Mouse (Mus musculus): ENCODE results near the gene Ptchd3. TPM values are rescaled to one million over a fixed set of nuclear protein-coding genes. Genes with fewer than 3 reads are reported as not detected.

Ptchd3 gene
- not detected in 2 replicates for polyA plus RNA-seq (2014; fragmentation: Nextera tagmentation; extraction: Ambion mirVana)

DNA sequence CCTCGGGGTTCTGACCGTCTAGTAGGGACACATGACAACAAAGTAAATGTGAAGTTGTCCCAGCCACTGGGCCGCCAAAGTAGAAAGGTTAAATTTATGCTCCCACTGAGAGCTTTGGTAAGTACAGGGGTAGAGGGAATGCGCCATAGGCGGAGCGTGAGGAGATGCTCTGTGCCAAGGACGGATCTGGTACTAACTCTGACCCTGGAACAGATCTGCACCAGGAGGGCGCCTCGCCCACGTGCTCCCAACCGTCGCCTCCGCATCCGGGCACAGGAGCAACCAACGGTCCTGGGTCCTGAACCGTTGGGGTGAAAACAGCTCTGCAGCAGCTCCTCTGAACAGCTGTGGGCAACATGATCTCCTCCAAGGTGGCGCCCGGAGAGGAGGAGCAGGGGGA lies at the start of gene Ptchd3:
Ptchd3 (plus strand) TSS at position 301 of the 400 bp plus-strand sequence.
- Histone ChIP-seq H3K4me2 (no peak within 1 kb of the TSS), H3K9ac (ENCODE audit: low read depth, low read length) (no peak within 1 kb of the TSS), H3K4me3 (ENCODE audit: low read depth, low read length) (no peak within 1 kb of the TSS), H3K27ac (ENCODE audit: low read depth, low read length) (no peak within 1 kb of the TSS), H3K9me3 (ENCODE audit: control insufficient read depth, low read length) (no peaks in the 10 kb centered on the region), H3K36me3 (ENCODE audit: control insufficient read depth, insufficient read depth, low read length) (no peaks in the 10 kb centered on the region), H3K27me3 (replicated peaks; ENCODE audit: control insufficient read depth, insufficient read depth, low read length) (peaks cover 14% of the 10 kb centered on the region), H3K4me1 (replicated peaks; ENCODE audit: control insufficient read depth, insufficient read depth, low read length) (no peaks in the 10 kb centered on the region)
- WGBS = 51% methylated on average over 18 of the region's 18 CpGs
- ATAC-seq (replicated peaks; ENCODE audit: low FRiP score) = no peak
- DNase-seq (ENCODE audit: low spot score) = no peak

- Histone ChIP-seq H3K9me3 (ENCODE audit: control insufficient read depth, low read length) (no peaks in the 10 kb centered on the region), H3K27ac (ENCODE audit: low read depth, low read length) (no peak overlapping the region), H3K4me1 (replicated peaks; ENCODE audit: control insufficient read depth, insufficient read depth, low read length) (no peaks in the 10 kb centered on the region), H3K9ac (ENCODE audit: low read depth, low read length) (no peak overlapping the region), H3K4me3 (ENCODE audit: low read depth, low read length) (no peak overlapping the region), H3K36me3 (ENCODE audit: control insufficient read depth, insufficient read depth, low read length) (no peaks in the 10 kb centered on the region), H3K4me2 (no peak overlapping the region), H3K27me3 (replicated peaks; ENCODE audit: control insufficient read depth, insufficient read depth, low read length) (no peaks in the 10 kb centered on the region)
- WGBS = 69% methylated on average over 1 of the region's 1 CpGs
- ATAC-seq (replicated peaks; ENCODE audit: low FRiP score) (no peak), DNase-seq (ENCODE audit: low spot score) (no peak)
These were observed 48.2 kb upstream of the Ptchd3 start for GRCm38 (mm10) chr11:121781831-121782230.

DNA sequence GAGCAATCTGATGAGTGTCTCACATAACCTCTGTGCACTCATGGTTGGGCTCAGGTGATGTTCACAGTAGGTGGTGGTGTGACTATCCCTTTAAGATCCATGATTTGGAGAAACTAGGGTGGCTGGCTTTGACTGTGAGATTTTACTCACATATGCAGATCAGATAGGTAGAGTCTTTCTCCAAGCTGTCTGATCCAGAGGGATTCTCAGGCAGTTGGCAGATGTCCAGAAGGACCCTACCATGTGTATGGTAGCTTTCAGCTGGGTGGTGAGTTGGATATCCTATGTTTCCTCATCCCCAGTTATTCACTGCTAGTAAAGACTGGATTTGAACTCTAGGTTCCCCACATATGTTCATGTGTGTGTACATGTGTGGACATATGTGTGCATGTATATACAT lies 42.6 kb upstream of the Ptchd3 start:
- H3K4me3 ChIP-seq (ENCODE audit: low read depth, low read length) = no peak overlapping the region
- H3K4me1 ChIP-seq (replicated peaks; ENCODE audit: control insufficient read depth, insufficient read depth, low read length) = no peaks in the 10 kb centered on the region
- H3K4me2 ChIP-seq = no peak overlapping the region
- no peak for ATAC-seq (replicated peaks; ENCODE audit: low FRiP score)
- H3K9me3 ChIP-seq (ENCODE audit: control insufficient read depth, low read length) = no peaks in the 10 kb centered on the region
- H3K27ac ChIP-seq (ENCODE audit: low read depth, low read length) = no peak overlapping the region
- H3K36me3 ChIP-seq (ENCODE audit: control insufficient read depth, insufficient read depth, low read length) = no peaks in the 10 kb centered on the region
- no peaks in the 10 kb centered on the region; the same call in 1 of the 2 replicates for H3K27me3 ChIP-seq (replicated peaks; ENCODE audit: control insufficient read depth, insufficient read depth, low read length)
- no peak for DNase-seq (ENCODE audit: low spot score)
- no peak overlapping the region for H3K9ac ChIP-seq (ENCODE audit: low read depth, low read length)

DNA sequence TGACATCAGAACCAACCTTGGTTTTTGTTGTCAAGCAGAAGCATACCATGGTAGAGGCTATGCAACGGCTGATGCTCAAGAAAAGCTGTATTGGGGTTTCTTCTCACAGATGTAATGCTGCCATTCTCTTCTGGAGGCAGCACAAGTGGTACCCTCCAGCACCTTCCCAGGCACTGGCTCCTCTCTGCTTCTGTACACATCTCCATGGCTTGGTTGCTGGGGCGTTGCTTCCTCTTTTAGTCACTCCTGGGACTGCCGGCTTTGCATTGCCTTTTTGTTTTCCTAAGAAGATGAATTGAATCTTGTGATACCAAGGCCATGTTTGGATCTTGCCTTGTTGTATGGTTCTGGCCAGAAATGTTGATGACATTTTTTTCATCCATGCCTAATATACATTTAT lies 40.5 kb upstream of the Ptchd3 start:
- H3K4me2 ChIP-seq = no peak overlapping the region
- H3K9me3 ChIP-seq (ENCODE audit: control insufficient read depth, low read length) = no peaks in the 10 kb centered on the region
- no peak overlapping the region for H3K27ac ChIP-seq (ENCODE audit: low read depth, low read length)
- H3K9ac ChIP-seq (ENCODE audit: low read depth, low read length) = no peak overlapping the region
- no peak overlapping the region for H3K4me3 ChIP-seq (ENCODE audit: low read depth, low read length)
- no peaks in the 10 kb centered on the region for H3K36me3 ChIP-seq (ENCODE audit: control insufficient read depth, insufficient read depth, low read length)
- DNase-seq (ENCODE audit: low spot score) (no peak), ATAC-seq (replicated peaks; ENCODE audit: low FRiP score) (no peak)
- no peaks in the 10 kb centered on the region for H3K4me1 ChIP-seq (replicated peaks; ENCODE audit: control insufficient read depth, insufficient read depth, low read length)
- WGBS = 68% methylated on average over 3 of the region's 3 CpGs
- H3K27me3 ChIP-seq (replicated peaks; ENCODE audit: control insufficient read depth, insufficient read depth, low read length) = no peaks in the 10 kb centered on the region; the same call in 1 of the 2 replicates

GRCm38 (mm10) chr11:121790671-121791094 lies 39.4 kb upstream of the Ptchd3 start:
- Histone ChIP-seq H3K27ac (ENCODE audit: low read depth, low read length) (no peak overlapping the region), H3K4me3 (ENCODE audit: low read depth, low read length) (no peak overlapping the region), H3K4me1 (replicated peaks; ENCODE audit: control insufficient read depth, insufficient read depth, low read length) (no peaks in the 10 kb centered on the region), H3K36me3 (ENCODE audit: control insufficient read depth, insufficient read depth, low read length) (no peaks in the 10 kb centered on the region), H3K27me3 (replicated peaks; ENCODE audit: control insufficient read depth, insufficient read depth, low read length) (no peaks in the 10 kb centered on the region; the same call in 1 of the 2 replicates), H3K9me3 (ENCODE audit: control insufficient read depth, low read length) (no peaks in the 10 kb centered on the region), H3K9ac (ENCODE audit: low read depth, low read length) (no peak overlapping the region), H3K4me2 (no peak overlapping the region)
- DNase-seq (ENCODE audit: low spot score) (no peak), ATAC-seq (replicated peaks; ENCODE audit: low FRiP score) (no peak)
- 75% methylated on average over 2 of the region's 2 CpGs for WGBS

GRCm38 (mm10) chr11:121791446-121791845 lies 38.6 kb upstream of the Ptchd3 start:
- ATAC-seq (replicated peaks; ENCODE audit: low FRiP score) = no peak

DNA sequence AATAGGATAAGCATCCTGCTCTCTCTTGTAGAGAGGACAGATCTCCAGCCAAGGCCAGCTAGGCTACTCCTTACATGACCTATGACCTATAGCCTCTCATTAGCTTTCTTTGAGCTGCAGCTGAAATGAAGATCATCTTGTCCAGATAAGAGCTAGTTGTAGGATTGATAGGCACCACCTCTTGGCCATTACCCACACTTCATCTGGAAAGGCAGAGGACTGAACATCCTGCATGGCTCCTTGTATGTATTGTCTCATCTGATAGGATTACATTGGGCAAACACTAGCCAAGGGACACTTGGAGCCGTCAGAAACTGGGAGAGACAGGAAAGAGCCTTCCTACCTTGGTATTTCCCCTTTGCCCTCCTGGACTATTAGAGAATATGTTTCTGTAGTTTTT lies 38.1 kb upstream of the Ptchd3 start:
- Histone ChIP-seq H3K4me2 (no peak overlapping the region), H3K27ac (ENCODE audit: low read depth, low read length) (no peak overlapping the region), H3K4me3 (ENCODE audit: low read depth, low read length) (no peak overlapping the region), H3K27me3 (replicated peaks; ENCODE audit: control insufficient read depth, insufficient read depth, low read length) (no peaks in the 10 kb centered on the region; the same call in 1 of the 2 replicates), H3K36me3 (ENCODE audit: control insufficient read depth, insufficient read depth, low read length) (no peaks in the 10 kb centered on the region), H3K9me3 (ENCODE audit: control insufficient read depth, low read length) (no peaks in the 10 kb centered on the region), H3K4me1 (replicated peaks; ENCODE audit: control insufficient read depth, insufficient read depth, low read length) (no peaks in the 10 kb centered on the region), H3K9ac (ENCODE audit: low read depth, low read length) (no peak overlapping the region)
- ATAC-seq (replicated peaks; ENCODE audit: low FRiP score) (no peak), DNase-seq (ENCODE audit: low spot score) (no peak)
- 56% methylated on average over 1 of the region's 1 CpGs for WGBS

More at GRCm38 (mm10) chr11:121791446-121791845, 38.6 kb upstream of the Ptchd3 start:
- Histone ChIP-seq H3K9me3 (ENCODE audit: control insufficient read depth, low read length) (no peaks in the 10 kb centered on the region), H3K4me2 (no peak overlapping the region), H3K4me3 (ENCODE audit: low read depth, low read length) (no peak overlapping the region), H3K4me1 (replicated peaks; ENCODE audit: control insufficient read depth, insufficient read depth, low read length) (no peaks in the 10 kb centered on the region), H3K9ac (ENCODE audit: low read depth, low read length) (no peak overlapping the region), H3K36me3 (ENCODE audit: control insufficient read depth, insufficient read depth, low read length) (no peaks in the 10 kb centered on the region), H3K27ac (ENCODE audit: low read depth, low read length) (no peak overlapping the region), H3K27me3 (replicated peaks; ENCODE audit: control insufficient read depth, insufficient read depth, low read length) (no peaks in the 10 kb centered on the region; the same call in 1 of the 2 replicates)
- no peak for DNase-seq (ENCODE audit: low spot score)
- 85% methylated on average over 3 of the region's 3 CpGs for WGBS

GRCm38 (mm10) chr11:121793530-121793929 lies 36.5 kb upstream of the Ptchd3 start:
- no peaks in the 10 kb centered on the region for H3K36me3 ChIP-seq (ENCODE audit: control insufficient read depth, insufficient read depth, low read length)
- ATAC-seq (replicated peaks; ENCODE audit: low FRiP score) = no peak
- no peak overlapping the region for H3K4me3 ChIP-seq (ENCODE audit: low read depth, low read length)
- no peaks in the 10 kb centered on the region; the same call in 1 of the 2 replicates for H3K27me3 ChIP-seq (replicated peaks; ENCODE audit: control insufficient read depth, insufficient read depth, low read length)
- no peaks in the 10 kb centered on the region for H3K9me3 ChIP-seq (ENCODE audit: control insufficient read depth, low read length)
- no peak overlapping the region for H3K27ac ChIP-seq (ENCODE audit: low read depth, low read length)
- no peak overlapping the region for H3K9ac ChIP-seq (ENCODE audit: low read depth, low read length)
- WGBS = 84% methylated on average over 3 of the region's 3 CpGs
- no peaks in the 10 kb centered on the region for H3K4me1 ChIP-seq (replicated peaks; ENCODE audit: control insufficient read depth, insufficient read depth, low read length)
- H3K4me2 ChIP-seq = no peak overlapping the region
- no peak for DNase-seq (ENCODE audit: low spot score)

DNA sequence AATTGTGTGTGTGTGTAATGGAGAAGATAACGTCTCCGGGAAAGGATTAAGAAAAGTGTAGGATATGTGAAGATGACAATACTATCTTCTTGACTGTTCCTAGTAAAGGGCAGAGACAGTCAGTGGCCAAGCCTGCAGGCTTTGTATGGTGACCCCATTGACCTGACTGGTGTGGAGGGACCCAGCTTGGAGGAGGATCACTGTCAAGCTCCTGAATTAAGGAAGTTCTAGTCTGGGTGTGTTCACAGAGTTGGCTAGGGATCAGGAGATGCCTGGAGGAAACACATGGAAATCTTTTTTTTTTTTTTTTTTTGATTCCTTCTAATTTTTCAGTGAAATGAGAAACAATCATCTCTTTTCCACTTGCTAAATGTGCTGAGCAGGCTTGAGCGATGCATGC lies 35.9 kb upstream of the Ptchd3 start:
- ATAC-seq (replicated peaks; ENCODE audit: low FRiP score) (no peak), DNase-seq (ENCODE audit: low spot score) (no peak)
- Histone ChIP-seq H3K4me3 (ENCODE audit: low read depth, low read length) (no peak overlapping the region), H3K9ac (ENCODE audit: low read depth, low read length) (no peak overlapping the region), H3K4me1 (replicated peaks; ENCODE audit: control insufficient read depth, insufficient read depth, low read length) (no peaks in the 10 kb centered on the region), H3K4me2 (no peak overlapping the region), H3K9me3 (ENCODE audit: control insufficient read depth, low read length) (no peaks in the 10 kb centered on the region), H3K27ac (ENCODE audit: low read depth, low read length) (no peak overlapping the region), H3K27me3 (replicated peaks; ENCODE audit: control insufficient read depth, insufficient read depth, low read length) (peaks cover 4% of the 10 kb centered on the region), H3K36me3 (ENCODE audit: control insufficient read depth, insufficient read depth, low read length) (no peaks in the 10 kb centered on the region)
- whole genome bisulfite sequencing = 70% methylated on average over 3 of the region's 3 CpGs

Measured in liver, embryonic 11.5 days (tissue).